Mouse (Mus musculus) heart, adult 11 months (tissue): ENCODE results near the gene Cxcr4.

Experiments used
- DNase-seq: peaks from one replicate; pipeline ENCODE4 v3.0.0; 2022

The Cxcr4 gene

GRCm38 (mm10) chr1:128569992-128570648 lies 22.0 kb downstream of the Cxcr4 start:
- no peak for DNase-seq

GRCm38 (mm10) chr1:128567224-128568197 lies 24.6 kb downstream of the Cxcr4 start:
- no peak for DNase-seq

GRCm38 (mm10) chr1:128563905-128564304 lies 28.2 kb downstream of the Cxcr4 start:
- no peak for DNase-seq

GRCm38 (mm10) chr1:128561325-128561874 lies 30.7 kb downstream of the Cxcr4 start:
- DNase-seq, result no peak

- no peak for DNase-seq
Observed at GRCm38 (mm10) chr1:128560452-128561324, 31.4 kb downstream of the Cxcr4 start.

- DNase-seq, result no peak
Observed at GRCm38 (mm10) chr1:128557953-128558352, 34.1 kb downstream of the Cxcr4 start.

GRCm38 (mm10) chr1:128552545-128552944 lies 39.5 kb downstream of the Cxcr4 start:
- no peak for DNase-seq

GRCm38 (mm10) chr1:128551743-128552397 lies 40.2 kb downstream of the Cxcr4 start:
- no peak for DNase-seq

- no peak for DNase-seq
Observed at GRCm38 (mm10) chr1:128549442-128549841, 42.7 kb downstream of the Cxcr4 start.

GRCm38 (mm10) chr1:128549007-128549406 lies 43.1 kb downstream of the Cxcr4 start:
- peak; percentile 30 for DNase-seq

GRCm38 (mm10) chr1:128548220-128548998 lies 43.7 kb downstream of the Cxcr4 start:
- DNase-seq, result peak; percentile 73

- peak; percentile 76 for DNase-seq
Observed at GRCm38 (mm10) chr1:128545672-128546071, 46.4 kb downstream of the Cxcr4 start.

GRCm38 (mm10) chr1:128543137-128543536 lies 49.0 kb downstream of the Cxcr4 start:
- no peak for DNase-seq

- DNase-seq, result no peak
Observed at GRCm38 (mm10) chr1:128542555-128542954, 49.5 kb downstream of the Cxcr4 start.

GRCm38 (mm10) chr1:128540213-128540612 lies 51.9 kb downstream of the Cxcr4 start:
- peak; percentile 85 for DNase-seq

GRCm38 (mm10) chr1:128539555-128539954 lies 52.5 kb downstream of the Cxcr4 start:
- DNase-seq, result peak; percentile 60
